Mouse (Mus musculus) heart, embryonic 10.5 days (tissue): ENCODE results near the gene Ift81. TPM values are rescaled to one million over a fixed set of nuclear protein-coding genes. Genes with fewer than 3 reads are reported as not detected.

Source experiments
- DNase-seq: peaks from one replicate; pipeline ENCODE4 v3.0.0-alpha.2; 2017; ENCODE audit warnings: low spot score
- H3K27ac ChIP-seq: fragments of 300-500 bp; sonication (generic); 2 replicates; pipeline ENCODE4 v1.5.1; 2016; ENCODE audit warnings: mild to moderate bottlenecking
- H3K27me3 ChIP-seq: fragments of 300-500 bp; sonication (generic); 2 replicates; pipeline ENCODE4 v1.6.1; 2016; ENCODE audit warnings: mild to moderate bottlenecking; ENCODE audit not compliant: poor library complexity, insufficient read depth, severe bottlenecking
- H3K36me3 ChIP-seq: fragments of 300-500 bp; sonication (generic); 2 replicates; pipeline ENCODE4 v1.6.1; 2016; ENCODE audit warnings: mild to moderate bottlenecking, moderate library complexity
- H3K4me1 ChIP-seq: fragments of 300-500 bp; sonication (generic); 2 replicates; pipeline ENCODE4 v1.6.1; 2016; ENCODE audit warnings: mild to moderate bottlenecking
- H3K4me3 ChIP-seq: fragments of 300-500 bp; sonication (generic); 2 replicates; pipeline ENCODE4 v1.5.1; 2016; ENCODE audit warnings: mild to moderate bottlenecking, moderate library complexity
- H3K9me3 ChIP-seq: fragments of 300-500 bp; sonication (generic); 2 replicates; pipeline ENCODE4 v1.6.1; 2016; ENCODE audit warnings: mild to moderate bottlenecking, moderate library complexity
- WGBS: fragments of 180-500 bp; shearing (Covaris S2); methylation state at CpG from one replicate; pipeline ENCODE4 v1.1.7; 2016; 5-methylcytosine and 5-hydroxymethylcytosine counted together
- polyA plus RNA-seq: library from polyadenylated mRNA; unstranded; fragments of >200 nt; fragmentation: Nextera tagmentation; extraction: Ambion mirVana; gene quantifications from 2 replicates; pipeline ENCODE4 v1.2.1, GENCODE M21; 2016

Ift81 gene
- polyA plus RNA-seq, 1 experiment from 2014 or later = 35.2 TPM

- Histone ChIP-seq H3K36me3 (peaks cover 47% of the 10 kb centered on the region), H3K9me3 (no peaks in the 10 kb centered on the region), H3K27ac (peak overlapping the region; percentile 17; the same call in 1 of the 2 replicates)
These were observed 47.7 kb downstream of the Ift81 start for GRCm38 (mm10) chr5:122566626-122567025.

GRCm38 (mm10) chr5:122560654-122561053 lies 53.7 kb downstream of the Ift81 start:
- peak overlapping the region; percentile 69 for H3K27ac ChIP-seq

More at GRCm38 (mm10) chr5:122566626-122567025, 47.7 kb downstream of the Ift81 start:
- H3K4me1 ChIP-seq = peaks cover 17% of the 10 kb centered on the region
- no peak overlapping the region for H3K4me3 ChIP-seq
- WGBS = 78% methylated on average over 8 of the region's 8 CpGs
- no peak for DNase-seq
- no peaks in the 10 kb centered on the region for H3K27me3 ChIP-seq

DNA sequence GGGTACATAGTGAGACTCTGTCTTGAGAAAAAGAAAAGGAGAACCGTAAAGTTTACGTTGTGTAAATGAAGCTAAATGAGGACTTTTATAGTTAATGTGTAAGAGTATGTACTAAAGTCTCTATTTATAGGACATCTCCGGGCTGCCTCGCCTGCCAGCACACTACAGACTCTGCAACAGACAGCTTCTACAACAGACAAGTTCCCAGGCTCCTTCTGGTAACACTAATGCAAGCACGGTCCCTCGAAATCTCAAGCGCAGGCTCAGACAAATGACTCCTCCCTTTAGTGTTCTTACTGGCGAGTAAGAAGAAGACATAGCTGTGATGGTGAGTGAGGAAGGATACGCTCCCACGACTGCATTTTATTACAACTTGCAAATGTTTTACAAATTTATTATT lies 56.2 kb downstream of the Ift81 start:
- H3K27me3 ChIP-seq = no peaks in the 10 kb centered on the region
- peaks cover 41% of the 10 kb centered on the region for H3K36me3 ChIP-seq
- no peak for DNase-seq
- no peaks in the 10 kb centered on the region for H3K9me3 ChIP-seq
- WGBS = 75% methylated on average over 10 of the region's 10 CpGs
- peaks cover 28% of the 10 kb centered on the region for H3K4me1 ChIP-seq
- H3K4me3 ChIP-seq = no peak overlapping the region
- H3K27ac ChIP-seq = no peak overlapping the region

More at GRCm38 (mm10) chr5:122560654-122561053, 53.7 kb downstream of the Ift81 start:
- no peak overlapping the region for H3K4me3 ChIP-seq
- H3K27me3 ChIP-seq = no peaks in the 10 kb centered on the region
- DNase-seq = no peak
- 45% methylated on average over 8 of the region's 8 CpGs for WGBS
- peaks cover 50% of the 10 kb centered on the region for H3K36me3 ChIP-seq
- peaks cover 28% of the 10 kb centered on the region for H3K4me1 ChIP-seq
- no peaks in the 10 kb centered on the region for H3K9me3 ChIP-seq

GRCm38 (mm10) chr5:122555107-122555506 lies 59.2 kb downstream of the Ift81 start:
- WGBS = 40% methylated on average over 2 of the region's 2 CpGs
- Histone ChIP-seq H3K36me3 (peaks cover 34% of the 10 kb centered on the region), H3K9me3 (no peaks in the 10 kb centered on the region)

DNA sequence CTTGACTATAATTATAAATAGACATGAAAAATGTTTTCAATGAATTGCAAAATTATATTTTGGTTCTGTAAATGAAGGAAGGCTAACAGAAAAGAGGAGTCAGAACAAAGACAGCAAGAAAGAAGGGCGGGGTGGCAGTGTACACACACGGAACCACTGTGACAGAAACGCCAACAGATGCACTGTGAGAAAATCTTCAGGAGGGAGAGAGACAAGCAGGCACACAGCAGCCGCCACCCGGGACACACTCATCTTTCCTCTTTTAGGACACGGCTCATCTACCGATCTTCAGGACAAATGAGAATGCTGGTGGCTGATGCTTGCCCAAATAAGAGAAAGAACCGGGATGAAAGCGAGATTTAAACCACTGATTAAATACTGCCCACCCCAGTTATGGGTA lies 61.7 kb downstream of the Ift81 start:
- H3K27me3 ChIP-seq = no peaks in the 10 kb centered on the region
- H3K27ac ChIP-seq = 0 out of 2 replicates have a peak overlapping the region, but pooled peaks have one; percentile 3
- no peaks in the 10 kb centered on the region for H3K9me3 ChIP-seq
- DNase-seq = no peak
- H3K36me3 ChIP-seq = peaks cover 14% of the 10 kb centered on the region
- H3K4me1 ChIP-seq = peaks cover 22% of the 10 kb centered on the region
- WGBS = 87% methylated on average over 9 of the region's 9 CpGs
- H3K4me3 ChIP-seq = no peak overlapping the region

More at GRCm38 (mm10) chr5:122555107-122555506, 59.2 kb downstream of the Ift81 start:
- no peak for DNase-seq
- H3K27me3 ChIP-seq = no peaks in the 10 kb centered on the region
- peaks cover 8% of the 10 kb centered on the region; the same call in 1 of the 2 replicates for H3K4me1 ChIP-seq
- no peak overlapping the region for H3K27ac ChIP-seq
- H3K4me3 ChIP-seq = no peak overlapping the region

- H3K27ac ChIP-seq = peak overlapping the region; percentile 42
- H3K36me3 ChIP-seq = peaks cover 11% of the 10 kb centered on the region
- peaks cover 30% of the 10 kb centered on the region for H3K4me1 ChIP-seq
- DNase-seq = no peak
- H3K9me3 ChIP-seq = no peaks in the 10 kb centered on the region
- no peak overlapping the region for H3K4me3 ChIP-seq
- WGBS = 67% methylated on average over 8 of the region's 8 CpGs
- no peaks in the 10 kb centered on the region for H3K27me3 ChIP-seq
These were observed 63.9 kb downstream of the Ift81 start for GRCm38 (mm10) chr5:122550460-122550859.

DNA sequence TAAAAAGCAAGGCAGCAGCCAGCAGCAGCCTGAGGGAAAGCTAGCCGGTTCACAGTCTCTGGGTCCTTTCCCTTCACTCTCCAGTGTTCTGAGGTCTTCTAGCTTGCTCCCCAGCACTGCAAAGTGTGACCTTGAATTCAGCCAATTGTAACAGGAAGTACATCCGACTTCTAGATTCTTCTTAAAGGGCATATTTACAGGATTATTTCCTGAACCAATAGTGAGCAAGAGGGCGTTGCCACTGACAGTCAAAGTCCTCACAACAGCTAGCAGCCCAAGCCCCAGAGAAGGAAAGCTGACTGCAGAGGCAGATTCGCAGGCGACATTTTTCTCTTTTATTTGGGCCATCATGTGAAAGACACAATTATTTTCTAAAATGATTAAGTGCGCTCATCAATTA lies 65.6 kb downstream of the Ift81 start:
- Histone ChIP-seq H3K4me1 (peaks cover 30% of the 10 kb centered on the region), H3K4me3 (no peak overlapping the region), H3K36me3 (peaks cover 5% of the 10 kb centered on the region; the same call in 1 of the 2 replicates), H3K27me3 (no peaks in the 10 kb centered on the region), H3K9me3 (no peaks in the 10 kb centered on the region), H3K27ac (peak overlapping the region; percentile 78)
- DNase-seq = no peak
- 70% methylated on average over 6 of the region's 6 CpGs for WGBS

GRCm38 (mm10) chr5:122547810-122548209 lies 66.5 kb downstream of the Ift81 start:
- peaks cover 34% of the 10 kb centered on the region for H3K4me1 ChIP-seq
- WGBS = 70% methylated on average over 6 of the region's 6 CpGs
- no peaks in the 10 kb centered on the region for H3K27me3 ChIP-seq
- peak overlapping the region; percentile 73; the same call in 1 of the 2 replicates for H3K27ac ChIP-seq
- no peak for DNase-seq
- no peak overlapping the region for H3K4me3 ChIP-seq
- H3K36me3 ChIP-seq = peaks cover 5% of the 10 kb centered on the region; the same call in 1 of the 2 replicates
- no peaks in the 10 kb centered on the region for H3K9me3 ChIP-seq

- 55% methylated on average over 7 of the region's 7 CpGs for WGBS
- no peak for DNase-seq
- no peaks in the 10 kb centered on the region for H3K27me3 ChIP-seq
- H3K36me3 ChIP-seq = peaks cover 8% of the 10 kb centered on the region; the same call in 1 of the 2 replicates
- H3K4me1 ChIP-seq = peaks cover 36% of the 10 kb centered on the region
- H3K27ac ChIP-seq = peak overlapping the region; percentile 56; the same call in 1 of the 2 replicates
- H3K4me3 ChIP-seq = no peak overlapping the region
- no peaks in the 10 kb centered on the region for H3K9me3 ChIP-seq
These were observed 67.0 kb downstream of the Ift81 start for GRCm38 (mm10) chr5:122547251-122547714.

GRCm38 (mm10) chr5:122543392-122543791 lies 70.9 kb downstream of the Ift81 start:
- Histone ChIP-seq H3K9me3 (no peaks in the 10 kb centered on the region), H3K36me3 (peaks cover 15% of the 10 kb centered on the region; the same call in 1 of the 2 replicates), H3K27ac (peak overlapping the region; percentile 79), H3K4me3 (no peak overlapping the region), H3K27me3 (no peaks in the 10 kb centered on the region), H3K4me1 (peaks cover 19% of the 10 kb centered on the region)
- no peak for DNase-seq
- WGBS = 63% methylated on average over 6 of the region's 6 CpGs

DNA sequence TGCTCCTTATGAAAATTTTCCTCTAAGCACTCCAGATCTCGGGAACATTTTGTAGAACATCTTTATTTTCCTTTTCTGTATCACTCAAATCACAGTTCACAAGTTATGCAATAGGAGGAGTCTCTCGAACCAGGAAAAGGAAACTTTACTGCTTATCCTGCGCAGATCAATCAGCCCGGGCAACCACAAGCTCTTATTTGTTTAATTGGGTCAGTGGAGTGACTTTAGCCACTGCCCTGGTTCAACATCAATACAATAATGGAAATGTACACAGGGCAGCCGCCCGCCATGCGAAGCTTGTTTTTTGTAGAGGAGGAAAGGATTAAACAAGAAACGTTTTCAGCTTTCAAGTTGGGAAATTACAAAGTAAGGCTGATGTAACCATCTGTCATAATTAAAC lies 72.4 kb downstream of the Ift81 start:
- Histone ChIP-seq H3K27ac (no peak overlapping the region), H3K36me3 (peaks cover 23% of the 10 kb centered on the region; the same call in 1 of the 2 replicates), H3K9me3 (no peaks in the 10 kb centered on the region), H3K4me3 (no peak overlapping the region), H3K4me1 (peaks cover 7% of the 10 kb centered on the region), H3K27me3 (no peaks in the 10 kb centered on the region)
- 85% methylated on average over 8 of the region's 8 CpGs for WGBS
- DNase-seq = no peak

DNA sequence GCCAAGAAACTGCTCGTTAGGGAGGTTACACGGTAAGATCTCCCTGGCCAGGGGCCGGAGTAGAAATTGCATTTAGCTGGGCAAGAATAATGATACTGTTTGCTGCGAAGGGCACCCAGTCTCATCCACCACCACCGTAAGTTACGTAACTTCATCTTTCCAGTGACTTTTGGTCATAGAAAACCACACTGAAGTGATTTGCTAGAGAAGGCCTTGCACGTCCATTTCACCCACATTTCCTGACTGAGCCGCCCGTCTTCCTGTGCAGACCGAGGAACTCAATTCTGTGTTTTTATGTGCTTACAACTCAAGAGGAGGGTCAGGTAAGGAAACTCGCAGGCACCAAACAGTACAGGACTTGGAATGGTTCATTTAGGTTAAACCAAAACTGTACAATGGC lies 76.2 kb downstream of the Ift81 start:
- H3K4me1 ChIP-seq = peaks cover 9% of the 10 kb centered on the region; the same call in 1 of the 2 replicates
- no peaks in the 10 kb centered on the region for H3K27me3 ChIP-seq
- no peak overlapping the region for H3K27ac ChIP-seq
- no peaks in the 10 kb centered on the region for H3K9me3 ChIP-seq
- peak; percentile 30 for DNase-seq
- WGBS = 95% methylated on average over 11 of the region's 11 CpGs
- no peak overlapping the region for H3K4me3 ChIP-seq
- H3K36me3 ChIP-seq = peaks cover 21% of the 10 kb centered on the region; the same call in 1 of the 2 replicates

DNA sequence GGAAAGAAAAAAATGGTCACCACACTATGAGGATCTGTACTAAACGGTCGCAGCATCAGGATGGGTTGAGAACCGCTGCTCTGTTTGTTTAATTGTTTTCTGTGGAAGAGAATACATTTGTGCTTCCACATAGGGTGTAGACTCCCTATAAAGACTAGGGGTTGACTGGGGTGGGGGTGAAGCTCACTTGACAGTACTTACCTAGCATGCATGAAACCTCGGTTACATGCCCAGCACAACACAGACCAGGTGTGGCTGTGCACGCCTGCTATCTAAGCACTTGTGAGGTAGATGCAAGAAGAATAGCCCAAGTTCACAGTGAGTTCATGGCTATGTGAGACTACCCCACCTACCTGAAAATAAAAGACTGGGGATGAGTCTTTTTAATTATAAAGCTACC lies 76.7 kb downstream of the Ift81 start:
- 93% methylated on average over 5 of the region's 5 CpGs for WGBS
- Histone ChIP-seq H3K4me1 (peaks cover 5% of the 10 kb centered on the region; the same call in 1 of the 2 replicates), H3K27me3 (no peaks in the 10 kb centered on the region)

More for the DNA sequence above, 76.7 kb downstream of the Ift81 start:
- Histone ChIP-seq H3K4me3 (no peak overlapping the region), H3K36me3 (peaks cover 17% of the 10 kb centered on the region; the same call in 1 of the 2 replicates), H3K27ac (no peak overlapping the region), H3K9me3 (no peaks in the 10 kb centered on the region)
- peak; percentile 68 for DNase-seq
